Mouse (Mus musculus) adipocyte (in vitro differentiated cells): ENCODE results near the gene Prr32.

Experiments
- DNase-seq: peaks from one replicate; pipeline ENCODE4 v3.0.0-alpha.2; 2016; ENCODE audit warnings: low spot score

The Prr32 gene

DNA sequence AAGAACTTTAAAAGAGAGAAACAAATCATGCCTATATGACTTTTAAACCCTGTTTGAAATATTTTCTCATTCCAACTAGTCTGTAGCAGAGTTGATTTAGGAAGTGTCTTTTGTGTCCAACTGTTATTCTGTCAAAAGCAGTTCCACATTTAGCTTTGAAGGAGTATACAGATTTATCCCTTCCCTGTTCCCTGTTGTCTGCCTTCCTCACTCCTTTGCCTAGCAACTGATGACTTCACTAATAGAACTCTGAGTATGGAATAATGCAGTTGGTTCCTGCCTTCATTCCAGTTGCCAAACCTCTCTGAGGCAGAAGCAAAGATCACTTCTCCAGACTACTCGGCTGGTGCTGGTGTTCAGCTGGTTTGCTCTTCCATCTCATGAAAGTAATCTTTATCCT lies at the start of gene Prr32:
TSS of gene Prr32 (plus strand) at position 301 of the 400 bp plus-strand sequence.
- DNase-seq, result no peak
